Mouse (Mus musculus) adrenal gland, adult 2 months (tissue): ENCODE measurements around the gene Mettl21c. TPM values are rescaled to one million over a fixed set of nuclear protein-coding genes. Genes with fewer than 3 reads are reported as not detected.

Experiments used
- DNase-seq: peaks from one replicate; pipeline ENCODE4 v3.0.0; 2021
- long read RNA-seq: library from polyadenylated mRNA; stranded (forward); transcript quantifications from one replicate; pipeline ENCODE4 v2.0.0, GENCODE M21; 2021
- polyA plus RNA-seq: library from polyadenylated mRNA; depleted of rRNA; stranded (reverse); fragments of >200 nt; gene quantifications from 2 replicates; pipeline ENCODE4 v1.2.3, GENCODE M21; 2012; rRNA removed
- total RNA-seq, 2 experiments: library from RNA; stranded (reverse); gene quantifications; 2 replicates each; pipeline ENCODE4 v1.2.3; 2021

Gene Mettl21c
- total RNA-seq, result not detected
- polyA plus RNA-seq, result 0.04 TPM in 1 of 2 replicates, not detected in the other
- long read RNA-seq, result 0 reads

DNA sequence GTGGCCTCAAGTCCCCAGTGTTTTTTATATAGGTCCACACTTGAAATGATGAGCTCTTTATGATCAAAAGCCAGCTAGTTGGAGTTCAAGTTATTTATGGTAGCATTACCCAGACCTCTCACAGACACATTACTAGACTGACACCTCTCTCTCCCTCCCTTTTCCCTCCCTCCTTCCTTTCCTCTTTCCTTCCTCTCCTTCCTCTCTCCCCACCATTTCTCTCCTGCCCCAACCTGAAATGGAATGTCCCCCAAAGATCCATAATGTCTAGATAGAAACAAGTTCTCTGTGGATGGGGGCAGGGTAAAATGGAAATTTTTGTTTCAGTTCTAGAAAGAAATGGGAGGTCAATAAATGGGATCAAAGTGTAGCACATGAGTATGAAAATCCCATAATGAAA, at the start of gene Mettl21c:
Mettl21c (minus strand) TSS at position 101 of the 400 bp plus-strand sequence.
- no peak for DNase-seq

DNA sequence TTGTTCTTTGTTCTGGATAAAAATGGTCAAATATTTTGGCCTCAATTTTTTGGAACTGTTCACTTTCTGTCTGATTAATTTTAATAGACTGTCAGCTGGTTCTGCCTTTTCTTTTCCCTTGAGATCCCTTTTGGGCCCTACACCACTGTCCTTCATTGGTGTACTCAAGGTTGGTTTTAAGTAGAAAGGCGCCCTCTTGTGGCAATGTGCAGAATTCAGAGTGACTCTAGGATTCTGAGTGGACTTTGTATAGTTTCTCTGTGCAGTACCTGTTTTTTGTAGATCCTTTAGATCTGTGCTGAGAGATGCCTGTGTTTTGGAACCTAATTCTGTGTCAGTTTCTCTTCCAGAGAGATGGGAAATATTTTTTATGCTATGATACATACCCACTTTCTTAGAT, 44.8 kb upstream of the Mettl21c start:
- peak; percentile 49 for DNase-seq

DNA sequence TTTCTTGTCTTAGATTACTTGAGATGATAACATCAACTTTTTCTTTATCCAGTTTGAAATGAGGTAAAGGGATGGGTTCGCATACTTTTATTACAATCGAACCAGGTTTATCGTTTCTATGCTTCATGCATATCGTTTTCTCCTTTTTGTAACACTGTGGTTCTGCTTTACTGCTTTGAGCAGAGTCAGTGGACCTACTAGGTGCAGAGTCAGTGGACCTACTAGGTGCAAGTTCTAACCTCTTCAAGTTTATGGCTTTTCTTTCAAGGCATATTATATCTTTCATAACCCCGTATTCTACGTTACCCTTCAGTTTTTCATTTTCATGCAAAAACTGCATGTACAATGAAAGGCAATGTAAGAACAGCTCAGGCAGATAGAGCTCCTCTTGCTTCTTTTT, 43.6 kb upstream of the Mettl21c start:
- DNase-seq, result no peak

GRCm38 (mm10) chr1:44061836-44062235, 42.0 kb upstream of the Mettl21c start, which contains the start of gene Gm8251:
Gene Gm8251 (minus strand): TSS chr1:44061936.
- DNase-seq, result no peak

GRCm38 (mm10) chr1:44057805-44058204, 38.0 kb upstream of the Mettl21c start:
- DNase-seq, result no peak

GRCm38 (mm10) chr1:44046556-44046955, 26.7 kb upstream of the Mettl21c start:
- DNase-seq, result peak; percentile 78

GRCm38 (mm10) chr1:44045689-44046088, 25.9 kb upstream of the Mettl21c start:
- DNase-seq, result peak; percentile 54

GRCm38 (mm10) chr1:44042555-44042915, 22.7 kb upstream of the Mettl21c start:
- no peak for DNase-seq

DNA sequence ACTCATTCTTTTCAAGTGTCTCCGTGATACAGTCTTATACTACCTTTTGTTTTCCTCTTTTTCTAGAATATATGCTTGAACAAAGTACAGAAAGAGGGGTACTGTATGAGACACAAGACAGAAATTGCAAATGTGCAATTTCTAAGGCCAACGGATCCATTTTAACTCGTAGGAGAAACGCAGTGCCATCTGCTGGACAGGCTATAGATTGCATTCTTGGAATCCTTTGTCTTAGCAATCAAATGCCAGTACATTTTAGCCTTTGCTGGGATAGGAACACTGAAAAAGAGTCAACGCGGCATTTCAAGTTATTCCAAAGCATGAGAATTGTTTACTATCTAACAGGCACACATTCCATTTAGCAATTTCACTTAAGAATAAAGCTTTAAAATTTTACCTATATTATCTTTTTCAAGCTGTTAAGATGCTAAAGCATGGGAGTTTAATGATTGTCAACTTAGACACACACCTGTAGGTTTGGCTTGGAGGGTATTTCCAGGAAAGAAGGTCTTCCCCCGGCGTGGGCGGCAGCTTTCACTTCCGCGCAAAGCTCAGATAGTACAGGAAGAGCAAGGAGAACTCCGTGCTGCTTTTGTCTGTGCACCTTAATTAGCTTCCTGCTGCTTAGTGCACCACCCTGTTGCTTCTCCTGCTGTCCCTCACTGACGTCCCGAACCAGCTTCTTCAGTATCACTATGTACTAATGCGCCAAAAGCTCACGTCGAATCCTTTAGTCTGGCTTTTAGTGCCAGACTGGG, 22.1 kb upstream of the Mettl21c start:
- peak; percentile 59 for DNase-seq

DNA sequence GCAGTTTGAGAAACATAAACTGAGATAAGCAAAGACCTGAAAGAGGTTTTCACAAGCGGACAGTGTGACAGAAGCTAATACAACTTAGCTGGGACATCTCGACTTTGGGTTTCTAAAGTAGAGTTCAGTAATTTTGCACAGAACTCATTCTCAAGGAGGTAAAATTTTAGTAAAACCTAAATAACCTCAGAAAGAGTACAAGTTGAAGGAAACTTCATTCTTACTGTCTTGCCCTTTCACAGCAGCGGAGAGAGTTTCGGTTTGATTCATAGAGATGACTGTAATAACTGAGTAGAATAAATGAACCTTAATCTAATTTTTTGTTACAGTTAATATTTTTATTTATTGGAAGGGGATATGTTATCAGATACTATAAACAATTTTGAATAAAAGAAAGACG, 13.1 kb upstream of the Mettl21c start:
- DNase-seq, result no peak

- DNase-seq, result no peak
These were observed 12.4 kb upstream of the Mettl21c start for GRCm38 (mm10) chr1:44032213-44032612.

DNA sequence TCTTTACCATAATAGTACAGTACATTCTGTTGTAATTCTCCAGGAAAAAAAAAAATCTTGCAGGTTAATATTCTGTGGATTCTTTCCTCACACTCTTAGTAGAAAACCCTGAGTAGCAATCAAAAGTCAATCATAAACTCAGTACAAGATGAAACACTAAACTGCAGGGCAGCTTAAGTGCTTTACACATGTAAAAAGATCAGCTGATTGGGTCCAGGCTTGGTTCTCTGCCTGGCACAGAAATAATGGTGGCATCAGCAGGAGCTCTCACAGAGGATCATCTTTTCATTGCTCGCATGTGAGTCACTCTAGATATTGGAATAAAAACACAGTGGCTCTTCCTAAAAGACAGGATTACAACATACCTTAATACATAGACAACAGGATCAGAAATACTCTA, 7.8 kb upstream of the Mettl21c start:
- DNase-seq, result peak; percentile 16

GRCm38 (mm10) chr1:44022656-44023055, 2.8 kb upstream of the Mettl21c start:
- no peak for DNase-seq

DNA sequence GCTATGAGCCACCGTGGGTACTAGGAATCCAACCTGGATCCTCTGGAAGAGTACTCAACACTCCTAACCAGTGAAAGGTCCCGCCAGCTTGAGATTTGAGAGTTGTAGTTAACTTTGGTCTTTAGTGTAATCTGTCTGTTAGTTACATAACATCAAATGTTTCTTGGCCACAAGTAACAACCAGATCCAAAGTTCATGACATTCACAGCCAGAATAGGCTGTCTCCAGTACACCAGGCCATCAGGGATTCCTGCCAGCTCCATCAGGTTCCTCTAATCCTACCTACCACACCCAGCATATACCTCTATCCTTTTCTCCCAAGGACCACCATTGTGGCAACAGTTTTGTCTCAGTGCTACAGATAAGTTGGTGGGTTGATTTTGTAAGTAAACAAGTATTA, 4.3 kb downstream of the Mettl21c start:
- DNase-seq, result no peak

DNA sequence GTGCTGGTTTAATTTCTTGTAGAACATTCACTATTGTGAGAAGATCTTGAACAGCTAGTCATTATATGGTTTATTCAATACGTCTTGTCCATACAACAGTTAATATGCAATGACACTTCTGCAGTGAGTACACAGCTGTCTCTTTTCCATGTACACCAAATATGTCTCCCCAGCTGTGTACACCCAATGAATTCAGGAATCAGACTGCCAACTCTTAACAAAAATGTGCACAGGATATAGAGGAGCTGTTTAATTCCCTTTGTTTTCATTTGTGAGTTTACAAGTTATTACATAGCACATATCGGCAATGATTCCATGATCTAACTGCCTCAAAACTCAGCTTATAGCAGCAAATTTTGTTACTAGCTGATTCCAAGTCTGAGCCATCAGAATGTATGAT, 15.3 kb downstream of the Mettl21c start:
- no peak for DNase-seq

GRCm38 (mm10) chr1:43996914-43997589, 22.8 kb downstream of the Mettl21c start:
- DNase-seq, result no peak

DNA sequence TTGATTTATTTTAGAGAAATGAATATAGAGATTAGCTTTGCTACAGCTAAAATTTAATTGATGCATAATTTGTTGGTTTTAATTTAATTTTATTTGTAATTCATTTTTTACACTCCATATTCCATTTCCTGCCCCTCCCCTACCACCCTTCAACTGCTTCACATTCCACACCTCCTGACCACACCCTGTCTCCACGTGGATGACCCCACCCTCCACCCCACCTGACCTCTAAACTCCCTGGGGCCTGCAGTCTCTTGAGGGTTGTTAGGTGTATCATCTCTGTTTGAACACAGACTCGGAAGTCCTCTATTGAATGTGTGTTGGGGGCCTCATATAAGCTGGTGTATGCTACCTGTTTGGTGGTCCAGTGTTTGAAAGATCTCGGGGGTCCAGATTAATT, 48.7 kb downstream of the Mettl21c start:
- no peak for DNase-seq

- DNase-seq, result peak; percentile 53
These were observed 50.5 kb downstream of the Mettl21c start for GRCm38 (mm10) chr1:43969361-43969760.

DNA sequence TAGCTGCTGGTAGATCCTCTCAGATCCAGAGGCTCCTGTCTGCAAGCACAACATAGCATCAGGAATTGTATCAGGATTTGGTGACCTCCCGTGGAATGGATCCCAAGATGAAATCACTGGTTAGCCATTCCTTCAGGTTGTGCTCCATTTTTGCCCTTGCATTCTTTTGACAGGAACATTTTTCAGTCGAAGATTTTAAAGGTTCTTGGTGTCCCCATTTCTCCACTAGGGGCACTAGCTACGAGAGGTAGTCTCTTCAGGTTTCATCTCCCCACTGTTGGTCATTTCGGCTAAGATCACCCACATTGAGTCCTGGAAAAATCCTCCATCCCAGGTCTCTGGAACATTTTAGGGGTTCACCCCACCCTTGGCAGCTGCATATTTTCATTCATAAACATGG, 53.1 kb downstream of the Mettl21c start:
- no peak for DNase-seq

DNA sequence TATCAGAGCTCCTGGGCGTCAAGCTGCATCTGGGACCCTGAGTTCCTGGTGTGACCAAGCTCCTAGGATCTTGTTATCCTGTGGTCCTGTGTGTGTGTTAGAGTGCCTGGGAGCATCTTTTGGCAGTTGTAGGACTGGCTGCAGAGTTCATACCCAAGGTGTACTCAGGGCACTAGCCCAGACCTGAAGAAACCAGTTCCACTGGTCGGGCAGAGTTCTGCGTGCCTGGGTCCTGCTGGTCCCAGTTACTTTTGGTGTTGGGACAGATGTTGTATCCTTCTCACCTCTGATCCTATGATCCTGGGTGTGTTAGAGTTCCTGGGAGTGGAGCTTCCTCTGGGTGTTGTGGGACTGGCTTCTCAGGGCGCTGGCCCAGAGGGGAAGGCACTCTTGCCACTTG, 55.5 kb downstream of the Mettl21c start:
- DNase-seq, result no peak
